7 mouse cellular contexts compared by ENCODE assay signal in the genomic region with DNA sequence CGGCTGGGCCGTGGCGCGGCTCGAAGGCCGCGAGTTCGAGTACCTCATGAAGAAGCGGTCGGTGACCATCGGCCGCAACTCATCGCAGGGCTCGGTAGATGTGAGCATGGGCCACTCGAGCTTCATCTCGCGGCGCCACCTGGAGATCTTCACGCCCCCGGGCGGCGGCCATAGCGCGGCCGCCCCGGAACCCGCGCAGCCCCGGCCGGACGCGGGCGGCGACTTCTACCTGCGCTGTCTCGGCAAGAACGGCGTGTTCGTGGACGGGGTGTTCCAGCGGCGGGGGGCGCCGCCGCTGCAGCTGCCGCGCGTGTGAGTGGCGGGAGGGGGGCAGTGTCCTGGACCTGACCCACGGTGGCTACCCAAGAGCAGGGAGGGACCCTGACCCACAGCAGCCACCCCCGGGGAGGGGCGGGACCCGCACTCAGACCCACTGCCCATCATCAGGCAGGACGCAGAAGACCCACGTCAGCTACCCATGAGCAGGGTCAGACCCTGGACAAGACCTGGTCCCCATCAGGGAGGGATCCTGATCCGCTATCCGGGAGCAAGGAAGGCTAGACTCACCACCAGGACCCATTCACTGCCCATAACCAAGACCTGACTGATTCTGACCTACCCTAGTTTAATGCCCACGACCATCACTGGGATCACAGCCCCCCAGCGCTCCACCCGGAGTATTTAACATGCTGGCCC. TPM values are rescaled to one million over a fixed set of nuclear protein-coding genes. Genes with fewer than 3 reads are reported as not detected.
DNase-seq lines count a peak whose midpoint lies in the region; ATAC-seq and TF ChIP-seq lines count a peak whose summit lies in the region.

No protein-coding gene starts in this region.

- intact Hi-C loops in gastrocnemius, adult 2 months (cut with DNase I): no loop called here

- WGBS in intestine, embryonic 14.5 days: under 1% methylated on average over 52 of the region's 60 CpGs
- WGBS in liver, embryonic 12.5 days (ENCODE audit: insufficient replicate concordance): under 1% methylated on average over 60 of the region's 60 CpGs
- under 1% methylated on average over 47 of the region's 60 CpGs for WGBS in midbrain, postnatal 0 days
- under 1% methylated on average over 44 of the region's 60 CpGs for WGBS in stomach, embryonic 14.5 days

- H3K4me1 ChIP-seq in intestine, embryonic 14.5 days (replicated peaks; ENCODE audit: control insufficient read depth, insufficient read depth, low read length): peaks cover 12% of the 10 kb centered on the region
- peaks cover 43% of the 10 kb centered on the region for H3K4me1 ChIP-seq in liver, embryonic 12.5 days
- H3K4me1 ChIP-seq in midbrain, postnatal 0 days (ENCODE audit: insufficient read depth, low read length): peaks cover 5% of the 10 kb centered on the region; the same call in 1 of the 2 replicates
- peaks cover 13% of the 10 kb centered on the region; the same call in 1 of the 2 replicates for H3K4me1 ChIP-seq in stomach, embryonic 14.5 days (ENCODE audit: control insufficient read depth, insufficient read depth, low read length)

- H3K27ac ChIP-seq in gastrocnemius, adult 2 months: peak overlapping the region; percentile 88
- H3K27ac ChIP-seq in intestine, embryonic 14.5 days (ENCODE audit: low read depth): peak overlapping the region; percentile 57
- peak overlapping the region; percentile 91 for H3K27ac ChIP-seq in liver, embryonic 12.5 days
- peak overlapping the region; percentile 92 for H3K27ac ChIP-seq in midbrain, postnatal 0 days (ENCODE audit: low read depth, low read length)
- peak overlapping the region; percentile 58; the same call in 1 of the 2 replicates for H3K27ac ChIP-seq in stomach, embryonic 14.5 days (ENCODE audit: low read length)

- H3K4me3 ChIP-seq in gastrocnemius, adult 2 months: peak overlapping the region; percentile 98
- H3K4me3 ChIP-seq in intestine, embryonic 14.5 days (ENCODE audit: low read depth, low read length): peak overlapping the region; percentile 98
- peak overlapping the region; percentile 100 for H3K4me3 ChIP-seq in liver, embryonic 12.5 days
- peak overlapping the region; percentile 97 for H3K4me3 ChIP-seq in midbrain, postnatal 0 days (ENCODE audit: low read depth, low read length)
- peak overlapping the region; percentile 99 for H3K4me3 ChIP-seq in stomach, embryonic 14.5 days (ENCODE audit: low read depth, low read length)

- H3K27me3 ChIP-seq in intestine, embryonic 14.5 days (replicated peaks; ENCODE audit: control insufficient read depth, insufficient read depth, low read length): no peaks in the 10 kb centered on the region
- H3K27me3 ChIP-seq in liver, embryonic 12.5 days (replicated peaks): no peaks in the 10 kb centered on the region
- no peaks in the 10 kb centered on the region for H3K27me3 ChIP-seq in midbrain, postnatal 0 days (ENCODE audit: insufficient read depth, low read length)
- no peaks in the 10 kb centered on the region for H3K27me3 ChIP-seq in stomach, embryonic 14.5 days (ENCODE audit: control insufficient read depth, insufficient read depth, low read length)

- no peak for TF ChIP-seq CTCF in gastrocnemius, adult 2 months (IDR thresholded peaks at IDR 0.05)
- TF ChIP-seq CTCF in midbrain, postnatal 0 days (IDR thresholded peaks at IDR 0.05): no peak

- H3K9ac ChIP-seq in intestine, embryonic 14.5 days (ENCODE audit: low read length): peak overlapping the region; percentile 96
- peak overlapping the region; percentile 99 for H3K9ac ChIP-seq in liver, embryonic 12.5 days
- peak overlapping the region; percentile 98 for H3K9ac ChIP-seq in midbrain, postnatal 0 days (replicated peaks; ENCODE audit: low read length, poor library complexity, severe bottlenecking)
- peak overlapping the region; percentile 93 for H3K9ac ChIP-seq in stomach, embryonic 14.5 days (replicated peaks; ENCODE audit: low read depth, low read length)

- peak; percentile 32 for DNase-seq in ZHBTc4 (ENCODE audit: low read depth, low spot score)
- DNase-seq in cerebellum, postnatal 14 days: peak; percentile 51 to 56
- DNase-seq in gastrocnemius, adult 2 months: peak; percentile 62
- DNase-seq in intestine, embryonic 14.5 days (ENCODE audit: low spot score): peak; percentile 67
- DNase-seq in midbrain, postnatal 0 days (ENCODE audit: low spot score): peak; percentile 7

- H3K4me2 ChIP-seq in intestine, embryonic 14.5 days (ENCODE audit: low read length): peak overlapping the region; percentile 62
- H3K4me2 ChIP-seq in liver, embryonic 12.5 days: peak overlapping the region; percentile 92
- H3K4me2 ChIP-seq in midbrain, postnatal 0 days (ENCODE audit: low read depth, low read length, poor library complexity, severe bottlenecking): peak overlapping the region; percentile 95
- peak overlapping the region; percentile 78 for H3K4me2 ChIP-seq in stomach, embryonic 14.5 days (replicated peaks; ENCODE audit: low read depth, low read length)

- H3K9me3 ChIP-seq in intestine, embryonic 14.5 days (ENCODE audit: control insufficient read depth, low read length): no peaks in the 10 kb centered on the region
- no peaks in the 10 kb centered on the region for H3K9me3 ChIP-seq in liver, embryonic 12.5 days (replicated peaks)
- no peaks in the 10 kb centered on the region for H3K9me3 ChIP-seq in midbrain, postnatal 0 days (ENCODE audit: low read length)
- H3K9me3 ChIP-seq in stomach, embryonic 14.5 days (ENCODE audit: control insufficient read depth, low read depth, low read length): no peaks in the 10 kb centered on the region

- peak; percentile 22; the same call in 1 of the 2 replicates for ATAC-seq in intestine, embryonic 14.5 days (replicated peaks; ENCODE audit: low FRiP score, low TSS enrichment, low read depth)
- peak; percentile 36 for ATAC-seq in liver, embryonic 12.5 days
- peak; percentile 17 for ATAC-seq in midbrain, postnatal 0 days (ENCODE audit: low FRiP score)
- no peak for ATAC-seq in stomach, embryonic 14.5 days (ENCODE audit: insufficient number of reproducible peaks, insufficient read depth, low FRiP score, low read depth)

- peaks cover 23% of the 10 kb centered on the region for H3K36me3 ChIP-seq in intestine, embryonic 14.5 days (ENCODE audit: control insufficient read depth, insufficient read depth, low read length)
- peaks cover 63% of the 10 kb centered on the region for H3K36me3 ChIP-seq in liver, embryonic 12.5 days
- peaks cover 6% of the 10 kb centered on the region for H3K36me3 ChIP-seq in midbrain, postnatal 0 days (ENCODE audit: insufficient read depth, low read length)
- H3K36me3 ChIP-seq in stomach, embryonic 14.5 days (ENCODE audit: control insufficient read depth, insufficient read depth, low read length): peaks cover 14% of the 10 kb centered on the region; the same call in 1 of the 2 replicates

RNA-seq across cellular contexts. Expression of a gene that starts 0.6 kb away (rescaled TPM):
- total RNA-seq in gastrocnemius, adult 2 months (2021): 10 to 100 TPM; 30.1 to 32.9 TPM
- 10.7 and 10.8 TPM in 2 replicates for polyA plus RNA-seq in intestine, embryonic 14.5 days (2014; fragmentation: Nextera tagmentation; extraction: Ambion mirVana)
- 6.2 and 6.5 TPM in 2 replicates for polyA plus RNA-seq in liver, embryonic 12.5 days (2016; fragmentation: Nextera tagmentation; extraction: Ambion mirVana)
- total RNA-seq in midbrain, postnatal 0 days (2014; rRNA removed): 92.5 and 92.9 TPM in 2 replicates
- polyA plus RNA-seq in midbrain, postnatal 0 days (2015; fragmentation: Nextera tagmentation; extraction: Ambion mirVana): 13.2 and 13.7 TPM in 2 replicates
- 9.6 and 11.6 TPM in 2 replicates for polyA plus RNA-seq in stomach, embryonic 14.5 days (2014; fragmentation: Nextera tagmentation; extraction: Ambion mirVana)

RNA-seq across cellular contexts. Expression of a gene that starts 23.3 kb away (rescaled TPM):
- total RNA-seq in gastrocnemius, adult 2 months (2021): 100 to 1,000 TPM; 106 to 133 TPM
- 41.1 and 45.2 TPM in 2 replicates for polyA plus RNA-seq in intestine, embryonic 14.5 days (2014; fragmentation: Nextera tagmentation; extraction: Ambion mirVana)
- 120 and 121 TPM in 2 replicates for polyA plus RNA-seq in liver, embryonic 12.5 days (2016; fragmentation: Nextera tagmentation; extraction: Ambion mirVana)
- total RNA-seq in midbrain, postnatal 0 days (2014; rRNA removed): 112 and 129 TPM in 2 replicates
- polyA plus RNA-seq in midbrain, postnatal 0 days (2015; fragmentation: Nextera tagmentation; extraction: Ambion mirVana): 37.4 and 38.0 TPM in 2 replicates
- polyA plus RNA-seq in stomach, embryonic 14.5 days (2014; fragmentation: Nextera tagmentation; extraction: Ambion mirVana): 43.2 and 53.8 TPM in 2 replicates

RNA-seq across cellular contexts. Expression of a gene that starts 31.2 kb away (rescaled TPM):
- 1 to 10 TPM; 3.3 to 3.6 TPM for total RNA-seq in gastrocnemius, adult 2 months (2021)
- 38.1 and 38.2 TPM in 2 replicates for polyA plus RNA-seq in intestine, embryonic 14.5 days (2014; fragmentation: Nextera tagmentation; extraction: Ambion mirVana)
- 22.4 and 25.2 TPM in 2 replicates for polyA plus RNA-seq in liver, embryonic 12.5 days (2016; fragmentation: Nextera tagmentation; extraction: Ambion mirVana)
- total RNA-seq in midbrain, postnatal 0 days (2014; rRNA removed): 26.5 and 29.1 TPM in 2 replicates
- 18.7 and 20.9 TPM in 2 replicates for polyA plus RNA-seq in midbrain, postnatal 0 days (2015; fragmentation: Nextera tagmentation; extraction: Ambion mirVana)
- 36.9 and 40.6 TPM in 2 replicates for polyA plus RNA-seq in stomach, embryonic 14.5 days (2014; fragmentation: Nextera tagmentation; extraction: Ambion mirVana)

RNA-seq across cellular contexts. Expression of a gene that starts 55.8 kb away (rescaled TPM):
- 10 to 100 TPM; 11.4 to 14.1 TPM for total RNA-seq in gastrocnemius, adult 2 months (2021)
- 32.3 and 32.9 TPM in 2 replicates for polyA plus RNA-seq in intestine, embryonic 14.5 days (2014; fragmentation: Nextera tagmentation; extraction: Ambion mirVana)
- polyA plus RNA-seq in liver, embryonic 12.5 days (2016; fragmentation: Nextera tagmentation; extraction: Ambion mirVana): 16.7 and 17.0 TPM in 2 replicates
- 8.9 and 12.0 TPM in 2 replicates for total RNA-seq in midbrain, postnatal 0 days (2014; rRNA removed)
- polyA plus RNA-seq in midbrain, postnatal 0 days (2015; fragmentation: Nextera tagmentation; extraction: Ambion mirVana): 25.2 and 32.5 TPM in 2 replicates
- polyA plus RNA-seq in stomach, embryonic 14.5 days (2014; fragmentation: Nextera tagmentation; extraction: Ambion mirVana): 28.0 and 34.7 TPM in 2 replicates

RNA-seq across cellular contexts. Expression of a gene that starts 56.1 kb away (rescaled TPM):
- total RNA-seq in gastrocnemius, adult 2 months (2021): 1 to 10 TPM; 7.5 to 9.6 TPM
- polyA plus RNA-seq in intestine, embryonic 14.5 days (2014; fragmentation: Nextera tagmentation; extraction: Ambion mirVana): 10.4 and 11.8 TPM in 2 replicates
- 3.5 and 3.7 TPM in 2 replicates for polyA plus RNA-seq in liver, embryonic 12.5 days (2016; fragmentation: Nextera tagmentation; extraction: Ambion mirVana)
- total RNA-seq in midbrain, postnatal 0 days (2014; rRNA removed): 85.2 and 87.4 TPM in 2 replicates
- polyA plus RNA-seq in midbrain, postnatal 0 days (2015; fragmentation: Nextera tagmentation; extraction: Ambion mirVana): 37.4 and 38.1 TPM in 2 replicates
- polyA plus RNA-seq in stomach, embryonic 14.5 days (2014; fragmentation: Nextera tagmentation; extraction: Ambion mirVana): 12.0 and 12.6 TPM in 2 replicates

Comparison
In these comparisons a context has a peak if more than half of its experiments do, and no peak if none do; other contexts are left out.
1. DNase-seq: peak in every context shown above with its lines; median percentile 67 in intestine, embryonic 14.5 days; 62 in gastrocnemius, adult 2 months; 54 in cerebellum, postnatal 14 days; 32 in ZHBTc4; 7 in midbrain, postnatal 0 days.